Mouse (Mus musculus) embryonic facial prominence, embryonic 10.5 days (tissue): ENCODE results near the gene Cd59a. TPM values are rescaled to one million over a fixed set of nuclear protein-coding genes. Genes with fewer than 3 reads are reported as not detected.
"Not testable (repeated sequence)": the region's sequence is repeated elsewhere in the genome, so short reads cannot be mapped to it uniquely, and the experiment has no call there.

Source experiments
- DNase-seq: peaks from one replicate; pipeline ENCODE4 v3.0.0-alpha.2; 2017; ENCODE audit warnings: low spot score
- H3K27ac ChIP-seq: fragments of 300-500 bp; sonication (generic); replicated peaks from 2 replicates; pipeline ENCODE4 v1.5.1; 2016; ENCODE audit warnings: mild to moderate bottlenecking
- H3K27me3 ChIP-seq: fragments of 300-500 bp; sonication (generic); replicated peaks from 2 replicates; pipeline ENCODE4 v1.6.1; 2016; ENCODE audit warnings: low read depth, mild to moderate bottlenecking; ENCODE audit not compliant: poor library complexity, severe bottlenecking
- H3K36me3 ChIP-seq: fragments of 300-500 bp; sonication (generic); replicated peaks from 2 replicates; pipeline ENCODE4 v1.6.1; 2016; ENCODE audit warnings: mild to moderate bottlenecking, moderate library complexity
- H3K4me1 ChIP-seq: fragments of 300-500 bp; sonication (generic); 2 replicates; pipeline ENCODE4 v1.6.1; 2016
- H3K4me3 ChIP-seq: fragments of 300-500 bp; sonication (generic); 2 replicates; pipeline ENCODE4 v1.5.1; 2016; ENCODE audit warnings: mild to moderate bottlenecking, moderate library complexity
- H3K9me3 ChIP-seq: fragments of 300-500 bp; sonication (generic); 2 replicates; pipeline ENCODE4 v1.6.1; 2016; ENCODE audit warnings: mild to moderate bottlenecking
- whole genome bisulfite sequencing: fragments of 180-500 bp; shearing (Covaris S2); methylation state at CpG from one replicate; pipeline ENCODE4 v1.1.7; 2016; 5-methylcytosine and 5-hydroxymethylcytosine counted together
- polyA plus RNA-seq: library from polyadenylated mRNA; unstranded; fragments of >200 nt; fragmentation: Nextera tagmentation; extraction: Ambion mirVana; gene quantifications from 2 replicates; pipeline ENCODE4 v1.2.1, GENCODE M21; 2016

Cd59a gene
- polyA plus RNA-seq, result 21.7 and 22.4 TPM in 2 replicates

DNA sequence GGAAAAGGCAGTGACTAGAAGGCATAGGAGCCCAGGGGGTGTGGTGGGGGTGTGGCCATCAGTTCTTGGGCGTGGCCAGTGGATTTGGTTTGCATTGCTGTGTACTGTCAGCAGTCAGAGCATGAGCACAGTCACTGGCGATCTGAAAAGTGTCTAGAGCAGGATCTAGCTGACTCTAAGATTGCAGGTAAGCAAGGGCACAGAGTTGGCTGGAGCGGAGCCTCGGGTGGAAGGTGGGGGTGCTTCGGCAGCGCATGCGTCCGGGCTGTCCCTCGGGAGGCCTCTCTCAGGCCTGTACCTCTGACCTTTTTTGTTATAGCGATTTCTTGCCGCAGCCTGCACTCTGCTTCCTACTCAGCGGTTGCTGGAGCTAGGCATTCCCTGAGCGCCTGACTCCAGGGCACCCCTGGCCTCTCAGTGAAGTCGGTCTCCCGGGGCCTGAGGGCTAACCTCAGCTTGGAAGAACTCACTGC lies at the start of gene Cd59a:
Cd59a (plus strand) TSS at position 61 of the 473 bp plus-strand sequence.
- Histone ChIP-seq H3K27ac (peak within 1 kb of the TSS; percentile 86), H3K4me1 (peaks cover 27% of the 10 kb centered on the region), H3K4me3 (peak within 1 kb of the TSS; percentile 62), H3K36me3 (no peaks in the 10 kb centered on the region), H3K27me3 (no peaks in the 10 kb centered on the region), H3K9me3 (no peaks in the 10 kb centered on the region)
- peak; percentile 84 for DNase-seq
- 8% methylated on average over 15 of the region's 15 CpGs for WGBS

DNA sequence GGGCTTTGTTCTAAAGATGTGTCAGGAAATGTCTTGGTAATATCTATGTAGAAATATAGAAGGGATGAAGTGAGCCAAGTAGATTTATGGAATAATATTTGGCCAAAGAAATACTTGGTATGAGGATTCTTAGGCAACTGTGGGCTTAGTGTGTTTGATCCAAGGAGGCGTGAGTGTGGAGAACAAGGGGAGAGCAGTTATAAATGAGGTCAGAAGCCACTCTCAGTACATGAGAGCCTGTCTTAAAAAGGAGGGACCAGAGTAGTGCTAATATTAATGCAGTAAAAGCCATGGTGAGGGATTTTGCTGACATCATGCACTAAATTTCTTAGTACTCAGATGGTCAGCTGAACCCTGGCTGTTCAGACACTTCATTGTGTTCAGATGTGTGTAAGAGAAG lies 37.2 kb upstream of the Cd59a start:
- H3K4me1 ChIP-seq, result no peaks in the 10 kb centered on the region
- no peak overlapping the region for H3K27ac ChIP-seq
- DNase-seq, result no peak
- 88% methylated on average over 1 of the region's 1 CpGs for whole genome bisulfite sequencing
- no peaks in the 10 kb centered on the region for H3K9me3 ChIP-seq
- H3K36me3 ChIP-seq, result peaks cover 53% of the 10 kb centered on the region
- H3K27me3 ChIP-seq, result no peaks in the 10 kb centered on the region
- H3K4me3 ChIP-seq, result no peak overlapping the region

DNA sequence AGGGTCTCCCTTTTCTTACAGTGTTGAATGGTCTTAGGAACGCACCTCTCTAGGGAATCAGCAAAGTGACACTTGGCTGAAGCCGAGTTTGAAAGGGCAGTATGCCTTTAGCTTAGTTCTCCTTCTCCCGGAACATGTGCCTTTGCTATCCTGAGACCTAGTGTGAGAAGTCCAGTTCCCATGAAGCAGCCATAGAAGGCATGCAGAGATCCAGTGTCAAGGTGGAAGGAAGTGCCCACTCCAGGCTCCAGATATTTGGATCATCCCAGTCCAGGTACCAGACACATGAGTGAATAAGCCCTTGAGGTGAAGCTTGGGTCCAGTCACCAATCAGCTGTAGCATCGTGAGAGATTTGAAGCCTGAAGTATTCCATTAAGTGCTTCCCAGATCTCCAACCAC lies 36.6 kb upstream of the Cd59a start:
- no peak overlapping the region for H3K4me3 ChIP-seq
- H3K4me1 ChIP-seq, result no peaks in the 10 kb centered on the region
- H3K36me3 ChIP-seq, result peaks cover 48% of the 10 kb centered on the region
- no peak overlapping the region for H3K27ac ChIP-seq
- DNase-seq, result no peak
- no peaks in the 10 kb centered on the region for H3K9me3 ChIP-seq
- H3K27me3 ChIP-seq, result no peaks in the 10 kb centered on the region
- 88% methylated on average over 4 of the region's 4 CpGs for WGBS

DNA sequence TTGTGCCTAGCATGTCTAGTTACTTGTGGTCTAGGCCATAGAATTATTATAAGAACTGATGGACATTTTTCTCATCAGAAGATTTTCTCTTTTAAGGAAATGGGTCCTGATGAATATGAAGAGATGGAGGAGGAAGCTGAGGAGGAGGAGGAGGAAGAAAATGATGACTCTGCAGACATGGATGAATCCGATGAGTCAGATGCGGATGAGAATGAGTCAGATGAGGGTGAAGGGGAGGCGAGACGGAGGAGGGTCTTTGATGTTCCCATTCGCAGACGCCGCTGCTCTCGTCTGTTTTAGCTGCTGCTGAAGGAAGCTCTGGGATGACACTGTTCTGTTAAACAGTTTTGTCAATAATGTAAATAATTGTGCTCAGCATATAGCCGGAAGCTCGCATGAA lies 35.8 kb upstream of the Cd59a start:
- WGBS, result 59% methylated on average over 10 of the region's 10 CpGs
- H3K27me3 ChIP-seq, result no peaks in the 10 kb centered on the region
- no peaks in the 10 kb centered on the region for H3K4me1 ChIP-seq
- no peak for DNase-seq
- no peak overlapping the region for H3K27ac ChIP-seq
- no peak overlapping the region for H3K4me3 ChIP-seq
- H3K36me3 ChIP-seq, result peaks cover 39% of the 10 kb centered on the region
- no peaks in the 10 kb centered on the region for H3K9me3 ChIP-seq

DNA sequence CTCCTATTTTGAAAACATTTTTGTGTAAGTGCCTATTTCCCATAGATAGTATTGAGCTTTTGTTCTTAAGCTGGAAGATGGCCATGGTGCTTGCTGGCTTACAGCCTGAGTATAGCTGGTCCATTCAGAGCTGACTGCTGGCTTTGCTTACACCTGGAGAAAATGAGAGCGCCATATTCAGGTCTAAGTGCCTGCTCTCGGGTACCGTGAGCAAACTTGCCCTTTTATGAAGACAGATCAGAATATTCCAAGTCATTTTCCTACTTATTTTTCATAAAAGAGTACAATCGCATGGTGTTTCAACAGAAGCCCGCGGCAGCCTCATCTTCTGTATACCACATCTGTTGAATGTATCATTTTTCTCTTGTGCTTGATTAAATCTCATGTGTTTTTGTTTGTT lies 34.6 kb upstream of the Cd59a start:
- WGBS, result 96% methylated on average over 6 of the region's 6 CpGs
- Histone ChIP-seq H3K4me1 (no peaks in the 10 kb centered on the region), H3K9me3 (no peaks in the 10 kb centered on the region), H3K4me3 (no peak overlapping the region), H3K27ac (no peak overlapping the region), H3K27me3 (no peaks in the 10 kb centered on the region), H3K36me3 (peaks cover 27% of the 10 kb centered on the region)
- no peak for DNase-seq

DNA sequence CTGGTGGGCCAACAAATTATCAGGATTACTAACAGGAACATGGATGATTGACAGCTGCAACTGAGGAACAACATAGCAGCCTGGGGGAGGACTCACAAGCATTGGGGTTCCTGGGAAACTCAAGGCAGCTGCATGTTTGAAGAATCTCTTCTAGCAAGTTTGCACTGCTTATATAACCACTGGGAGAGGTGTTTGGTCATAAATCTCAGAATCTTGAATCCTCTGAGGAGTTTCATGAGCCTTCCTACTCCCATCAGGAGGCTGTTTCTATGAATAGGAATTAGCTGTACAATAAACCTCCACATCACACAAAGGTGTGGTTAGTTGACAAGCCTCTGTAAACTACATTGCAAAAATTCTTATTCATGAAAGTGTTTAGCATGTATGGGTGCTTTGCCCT lies 32.9 kb upstream of the Cd59a start:
- Histone ChIP-seq H3K27ac (no peak overlapping the region), H3K9me3 (no peaks in the 10 kb centered on the region), H3K4me3 (no peak overlapping the region), H3K4me1 (no peaks in the 10 kb centered on the region), H3K27me3 (no peaks in the 10 kb centered on the region), H3K36me3 (peaks cover 27% of the 10 kb centered on the region)
- no peak for DNase-seq

DNA sequence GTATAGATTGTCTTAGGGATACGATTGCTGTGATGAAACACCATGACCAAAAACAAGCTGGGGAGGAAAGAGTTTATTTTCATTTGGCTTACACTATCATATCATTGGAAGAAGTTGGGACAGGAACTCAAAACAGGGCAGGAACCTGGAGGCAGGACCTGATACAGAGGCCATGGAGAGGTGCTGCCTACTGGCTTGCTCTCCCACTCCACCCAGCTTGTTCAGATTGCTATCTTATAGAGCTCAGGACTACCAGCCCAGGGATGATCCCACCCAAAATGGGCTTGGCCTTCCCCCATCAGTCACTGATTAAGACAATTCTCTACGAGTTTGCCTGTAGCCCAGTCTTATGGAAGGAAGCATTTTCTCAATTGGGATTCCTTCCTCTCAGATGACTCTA lies 31.4 kb upstream of the Cd59a start:
- H3K4me3 ChIP-seq, result no peak overlapping the region
- no peaks in the 10 kb centered on the region for H3K27me3 ChIP-seq
- no peaks in the 10 kb centered on the region for H3K9me3 ChIP-seq
- WGBS, result 87% methylated on average over 2 of the region's 2 CpGs
- DNase-seq, result no peak
- H3K27ac ChIP-seq, result no peak overlapping the region
- peaks cover 20% of the 10 kb centered on the region for H3K36me3 ChIP-seq
- H3K4me1 ChIP-seq, result no peaks in the 10 kb centered on the region

DNA sequence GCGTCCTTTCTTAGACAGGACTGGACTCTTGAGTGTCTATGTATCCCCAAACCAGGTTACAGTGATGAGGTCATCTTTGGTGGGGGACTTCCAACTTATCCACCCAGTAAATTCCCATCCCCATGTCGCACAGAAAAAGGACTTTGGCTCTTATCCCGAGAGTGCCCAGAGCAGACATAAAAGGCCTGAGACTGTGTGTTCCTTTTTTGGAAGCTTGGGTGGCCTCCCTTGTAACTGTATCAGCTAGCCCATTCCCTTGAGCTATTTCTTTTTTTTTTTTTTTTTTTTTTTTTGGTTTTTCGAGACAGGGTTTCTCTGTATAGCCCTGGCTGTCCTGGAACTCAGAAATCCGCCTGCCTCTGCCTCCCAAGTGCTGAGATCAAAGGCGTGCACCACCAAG lies 30.1 kb upstream of the Cd59a start, which contains the start of gene Gm10912:
Gm10912 (plus strand) TSS at position 301 of the 400 bp plus-strand sequence.
- peaks cover 10% of the 10 kb centered on the region for H3K36me3 ChIP-seq
- H3K9me3 ChIP-seq, H3K4me3 ChIP-seq, H3K27ac ChIP-seq, H3K4me1 ChIP-seq, H3K27me3 ChIP-seq, DNase-seq: not testable (repeated sequence)
- 89% methylated on average over 6 of the region's 6 CpGs for WGBS

DNA sequence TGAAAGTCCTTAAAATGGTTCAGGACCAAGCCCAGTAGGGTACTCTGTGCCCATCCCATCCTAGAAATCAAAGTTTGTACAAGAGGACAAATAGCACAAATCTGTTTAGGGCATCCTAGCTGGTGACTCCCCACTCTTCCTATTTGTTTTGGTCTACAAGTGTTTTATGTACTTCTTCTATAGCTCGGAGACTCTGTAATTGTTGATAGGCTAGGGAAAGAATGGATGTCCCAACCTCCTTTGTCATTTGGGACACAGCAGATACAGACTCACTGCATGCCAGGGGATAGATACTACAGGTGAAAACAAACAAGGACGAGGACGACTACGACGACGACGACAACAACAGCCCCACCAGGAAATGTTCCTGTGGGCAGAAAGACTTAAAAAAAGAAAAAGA lies 27.2 kb upstream of the Cd59a start, which contains the start of gene Gm10799:
Gm10799 (minus strand) TSS at position 101 of the 400 bp plus-strand sequence.
- H3K27me3 ChIP-seq, DNase-seq, H3K9me3 ChIP-seq, H3K36me3 ChIP-seq, H3K4me3 ChIP-seq, H3K4me1 ChIP-seq, H3K27ac ChIP-seq: not testable (repeated sequence)
- WGBS, result 84% methylated on average over 7 of the region's 7 CpGs

DNA sequence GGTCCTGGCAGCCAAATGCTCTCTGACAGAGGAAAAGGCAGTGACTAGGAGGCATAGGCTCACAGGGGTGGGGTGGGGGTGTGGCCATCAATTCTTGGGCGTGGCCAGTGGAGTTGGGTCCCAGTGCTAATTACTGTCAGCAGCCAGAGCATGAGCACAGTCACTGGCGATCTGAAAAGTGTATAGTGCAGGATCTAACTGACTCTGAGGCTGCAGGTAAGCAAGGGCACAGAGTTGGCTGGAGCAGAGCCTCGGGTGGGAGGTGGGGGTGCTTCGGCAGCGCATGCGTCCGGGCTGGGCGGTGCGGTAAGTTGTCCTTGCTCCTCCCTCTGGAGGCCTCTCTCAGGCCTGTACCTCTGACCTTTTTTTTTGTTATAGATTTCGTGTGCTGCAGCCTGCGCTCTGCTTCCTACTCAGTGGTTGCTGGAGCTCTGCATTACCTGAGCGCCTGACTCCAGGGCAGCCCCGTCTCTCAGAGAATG lies 25.9 kb upstream of the Cd59a start, which contains the start of gene Cd59b:
Cd59b (plus strand) TSS at position 146 of the 482 bp plus-strand sequence.
- 8% methylated on average over 13 of the region's 13 CpGs for WGBS
- Histone ChIP-seq H3K9me3 (peaks cover 8% of the 10 kb centered on the region), H3K27ac (peak within 1 kb of the TSS; percentile 82), H3K4me3 (peak within 1 kb of the TSS; percentile 56), H3K27me3 (no peaks in the 10 kb centered on the region), H3K4me1 (peaks cover 9% of the 10 kb centered on the region), H3K36me3 (peaks cover 8% of the 10 kb centered on the region)
- DNase-seq, result peak; percentile 80

DNA sequence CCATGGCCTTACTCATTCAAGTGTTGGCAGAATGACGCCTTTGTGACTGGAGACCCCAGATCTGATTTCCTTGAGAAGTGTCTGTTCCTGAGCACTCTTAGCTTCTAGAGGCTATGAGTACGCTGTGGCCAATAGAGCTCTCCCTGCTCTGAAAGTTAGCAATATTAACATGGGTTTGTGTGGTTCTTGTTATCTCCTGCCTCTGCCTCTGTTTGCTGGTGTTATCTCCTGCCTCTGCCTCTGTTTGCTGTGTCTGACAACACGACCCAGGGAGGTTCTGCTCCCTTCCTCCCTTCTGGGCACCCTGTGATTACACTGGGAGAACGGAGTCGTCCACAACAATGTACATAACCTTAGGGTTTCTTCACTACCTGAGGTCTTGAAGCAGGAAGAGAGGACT lies 17.3 kb upstream of the Cd59a start:
- not testable (repeated sequence) for H3K27ac ChIP-seq, H3K36me3 ChIP-seq, H3K4me3 ChIP-seq, H3K9me3 ChIP-seq, DNase-seq, H3K27me3 ChIP-seq, H3K4me1 ChIP-seq
- 73% methylated on average over 5 of the region's 5 CpGs for WGBS

DNA sequence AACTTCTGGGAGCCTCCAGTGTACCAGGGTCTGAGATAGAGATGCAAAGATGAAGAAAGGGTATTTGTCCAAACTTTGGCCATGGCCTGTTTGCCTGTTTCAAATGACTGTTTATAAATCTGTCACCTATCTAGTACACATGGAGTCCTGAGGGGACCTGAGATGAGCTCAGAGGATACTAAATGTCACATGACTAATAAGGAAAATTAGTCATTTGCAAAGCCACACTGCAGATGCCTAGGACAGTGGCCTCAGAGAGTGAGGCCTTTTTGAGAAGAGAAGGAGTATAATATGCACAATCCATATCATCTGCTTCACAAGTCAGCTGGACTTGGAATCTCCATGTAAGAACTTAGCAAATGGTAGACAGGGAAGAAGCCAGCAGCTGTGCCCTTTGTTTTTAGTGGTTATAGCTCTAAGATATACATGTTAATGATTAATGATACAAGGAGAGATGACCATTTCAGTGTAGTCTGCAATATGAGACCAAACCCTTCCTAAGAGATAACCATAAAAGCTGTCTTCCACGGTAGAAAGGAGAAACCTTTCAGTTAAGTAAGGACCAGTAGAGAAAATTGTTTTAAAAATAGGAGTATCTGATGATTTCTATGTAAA lies 14.1 kb upstream of the Cd59a start:
- WGBS, result no CpG with 5 or more reads among the region's 1 CpGs

DNA sequence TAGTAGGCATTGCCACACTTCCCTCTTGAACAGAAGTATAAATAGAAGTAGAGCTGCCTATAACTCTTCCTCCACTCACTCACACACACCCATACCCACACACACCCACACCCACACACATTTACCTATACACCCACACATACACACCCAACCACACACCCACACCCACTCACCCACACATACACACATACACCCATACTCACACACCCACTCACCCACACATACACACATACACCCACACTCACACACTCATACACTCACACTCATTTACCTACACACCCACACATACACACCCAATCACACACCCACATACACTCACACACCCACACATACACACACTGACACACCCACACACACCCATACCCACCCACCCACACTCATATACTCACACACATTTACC lies 13.1 kb upstream of the Cd59a start:
- H3K27ac ChIP-seq, result no peak overlapping the region
- H3K27me3 ChIP-seq, result no peaks in the 10 kb centered on the region
- no peak overlapping the region for H3K4me3 ChIP-seq
- DNase-seq, result no peak
- no peaks in the 10 kb centered on the region for H3K9me3 ChIP-seq
- no peaks in the 10 kb centered on the region for H3K36me3 ChIP-seq
- no peaks in the 10 kb centered on the region for H3K4me1 ChIP-seq

More for the DNA sequence above, 14.1 kb upstream of the Cd59a start:
- H3K4me3 ChIP-seq, DNase-seq, H3K9me3 ChIP-seq, H3K27me3 ChIP-seq, H3K27ac ChIP-seq, H3K4me1 ChIP-seq, H3K36me3 ChIP-seq: not testable (repeated sequence)
